Mouse (Mus musculus): Measurements from ENCODE around the gene Gtf2ird1. TPM values are rescaled to one million over a fixed set of nuclear protein-coding genes. Genes with fewer than 3 reads are reported as not detected.
"Not testable (repeated sequence)": the region's sequence is repeated elsewhere in the genome, so short reads cannot be mapped to it uniquely, and the experiment has no call there.

The Gtf2ird1 gene
- polyA plus RNA-seq, 1 experiment from 2014 or later: 50.9 TPM

DNA sequence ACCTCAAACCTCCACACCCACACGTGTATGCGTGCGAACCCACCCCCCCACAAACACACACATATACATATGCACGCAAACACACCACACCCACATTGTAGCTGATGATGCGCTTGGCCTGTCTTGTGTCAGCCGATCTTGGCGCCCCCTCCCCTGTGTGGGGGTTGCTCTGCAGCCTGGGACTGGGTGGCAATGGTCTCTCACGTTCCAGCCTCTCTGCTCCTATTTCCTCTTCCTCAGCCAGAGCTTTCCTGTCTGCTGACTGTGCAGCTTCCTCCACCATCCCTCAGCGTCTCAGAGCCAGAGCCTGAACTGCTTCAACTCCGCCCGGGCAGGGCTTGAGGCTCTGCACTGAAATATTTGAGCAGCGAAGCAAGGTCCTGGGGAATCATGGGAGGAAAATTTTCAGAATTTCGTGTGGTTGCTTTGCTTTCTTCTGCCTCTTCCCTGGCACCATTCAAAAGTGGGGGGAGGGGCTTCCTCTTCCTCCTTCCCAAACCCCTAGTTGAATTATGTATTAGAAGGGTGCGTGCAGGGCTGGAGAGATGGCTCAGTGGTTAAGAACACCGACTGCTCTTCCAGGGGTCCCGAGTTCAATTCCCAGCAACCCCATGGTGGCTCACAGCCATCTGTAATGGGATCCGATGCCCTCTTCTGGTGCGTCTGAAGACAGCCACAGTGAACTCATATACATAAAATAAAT is 113.9 kb downstream of the Gtf2ird1 start:
- H3K9me3 ChIP-seq (replicated peaks; ENCODE audit: control insufficient read depth, low read length): no peaks in the 10 kb centered on the region
- H3K9ac ChIP-seq (ENCODE audit: low read length): no peak overlapping the region
- ATAC-seq: no peak
- H3K4me1 ChIP-seq (ENCODE audit: control insufficient read depth, insufficient read depth, low read length): no peaks in the 10 kb centered on the region
- H3K36me3 ChIP-seq (ENCODE audit: control insufficient read depth, insufficient read depth, low read length): no peaks in the 10 kb centered on the region
- no peak overlapping the region for H3K27ac ChIP-seq (ENCODE audit: low read depth, low read length)
- no peak for DNase-seq (ENCODE audit: low spot score)
- H3K27me3 ChIP-seq (replicated peaks; ENCODE audit: control insufficient read depth, insufficient read depth, low read length): no peaks in the 10 kb centered on the region
- WGBS: 87% methylated on average over 18 of the region's 18 CpGs
- H3K4me2 ChIP-seq (ENCODE audit: low read length): no peak overlapping the region
- no peak overlapping the region for H3K4me3 ChIP-seq (ENCODE audit: low read depth, low read length)

DNA sequence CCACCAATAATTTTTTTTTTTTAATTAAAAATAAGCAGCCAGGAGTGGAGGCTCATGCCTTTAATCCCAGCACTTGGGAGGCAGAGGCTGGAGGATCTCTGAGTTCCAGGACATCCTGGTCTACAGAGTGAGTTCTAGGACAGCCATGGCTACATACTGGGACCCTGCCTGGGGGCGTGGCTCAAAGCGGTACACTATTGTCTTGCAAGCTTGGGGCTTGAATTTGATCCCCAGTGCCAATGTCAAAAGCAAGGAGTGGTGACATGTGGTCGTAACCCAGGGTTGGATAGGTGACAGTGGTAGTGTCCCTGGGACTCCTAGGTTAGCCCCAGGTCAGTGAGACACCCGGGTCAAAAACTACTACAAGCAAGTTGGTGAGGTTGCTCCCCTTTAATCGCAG is 114.8 kb downstream of the Gtf2ird1 start:
- no peak overlapping the region for H3K4me3 ChIP-seq (ENCODE audit: low read depth, low read length)
- no peaks in the 10 kb centered on the region for H3K9me3 ChIP-seq (replicated peaks; ENCODE audit: control insufficient read depth, low read length)
- H3K27ac ChIP-seq (ENCODE audit: low read depth, low read length): no peak overlapping the region
- ATAC-seq (no peak), DNase-seq (ENCODE audit: low spot score) (no peak)
- H3K4me2 ChIP-seq (ENCODE audit: low read length): no peak overlapping the region
- 92% methylated on average over 5 of the region's 5 CpGs for WGBS
- H3K4me1 ChIP-seq (ENCODE audit: control insufficient read depth, insufficient read depth, low read length): no peaks in the 10 kb centered on the region
- H3K9ac ChIP-seq (ENCODE audit: low read length): no peak overlapping the region
- H3K36me3 ChIP-seq (ENCODE audit: control insufficient read depth, insufficient read depth, low read length): no peaks in the 10 kb centered on the region
- H3K27me3 ChIP-seq (replicated peaks; ENCODE audit: control insufficient read depth, insufficient read depth, low read length): no peaks in the 10 kb centered on the region

DNA sequence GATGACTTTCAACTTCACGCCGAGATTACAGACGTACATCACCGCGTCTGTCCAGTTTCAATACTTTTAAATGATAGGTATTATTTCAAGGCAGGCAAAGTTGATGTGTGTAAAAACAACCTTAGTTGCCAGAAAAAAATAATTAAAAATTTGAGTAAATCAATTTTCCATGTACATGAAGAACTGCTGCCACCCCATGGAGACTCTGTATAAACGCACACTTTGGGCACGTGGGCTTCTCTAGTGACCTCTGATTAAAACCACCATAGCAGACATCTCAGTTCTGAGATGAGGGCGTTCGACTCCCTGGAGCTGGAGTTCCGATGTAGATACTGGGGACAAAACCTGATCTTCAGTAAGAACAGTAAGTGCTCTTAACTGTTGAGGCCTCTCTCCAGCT is 115.2 kb downstream of the Gtf2ird1 start:
- Histone ChIP-seq H3K4me1 (ENCODE audit: control insufficient read depth, insufficient read depth, low read length) (no peaks in the 10 kb centered on the region), H3K36me3 (ENCODE audit: control insufficient read depth, insufficient read depth, low read length) (no peaks in the 10 kb centered on the region), H3K27ac (ENCODE audit: low read depth, low read length) (no peak overlapping the region), H3K9me3 (replicated peaks; ENCODE audit: control insufficient read depth, low read length) (no peaks in the 10 kb centered on the region), H3K4me3 (ENCODE audit: low read depth, low read length) (no peak overlapping the region), H3K9ac (ENCODE audit: low read length) (no peak overlapping the region), H3K27me3 (replicated peaks; ENCODE audit: control insufficient read depth, insufficient read depth, low read length) (no peaks in the 10 kb centered on the region), H3K4me2 (ENCODE audit: low read length) (no peak overlapping the region)
- peak; percentile 66 for DNase-seq (ENCODE audit: low spot score)
- ATAC-seq: 0 out of 2 replicates have a peak, but pooled peaks have one; percentile 44
- WGBS: 71% methylated on average over 10 of the region's 10 CpGs

DNA sequence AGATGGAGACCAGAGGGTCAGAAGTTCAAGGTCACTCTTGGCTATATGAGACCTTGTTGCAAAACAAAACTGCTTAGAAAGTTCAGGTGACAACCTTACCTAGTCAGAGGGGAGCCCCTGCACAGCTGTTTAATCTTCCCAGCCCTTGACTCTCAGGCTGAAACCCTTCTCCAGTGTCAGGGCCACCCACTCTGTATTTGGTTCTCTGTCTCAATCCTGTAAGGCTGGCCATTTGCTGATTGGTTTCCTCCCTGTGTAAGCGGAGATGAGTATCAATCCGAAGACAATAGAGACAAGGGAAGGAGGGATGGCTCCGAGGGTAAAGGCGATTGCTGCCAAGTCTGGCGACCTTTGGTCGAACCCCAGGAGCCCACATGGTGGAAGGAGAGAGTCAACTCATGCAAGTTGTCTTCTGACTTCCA is 116.4 kb downstream of the Gtf2ird1 start:
- Histone ChIP-seq H3K4me3 (ENCODE audit: low read depth, low read length) (no peak overlapping the region), H3K27ac (ENCODE audit: low read depth, low read length) (no peak overlapping the region), H3K4me2 (ENCODE audit: low read length) (no peak overlapping the region), H3K4me1 (ENCODE audit: control insufficient read depth, insufficient read depth, low read length) (no peaks in the 10 kb centered on the region), H3K36me3 (ENCODE audit: control insufficient read depth, insufficient read depth, low read length) (no peaks in the 10 kb centered on the region), H3K9ac (ENCODE audit: low read length) (no peak overlapping the region), H3K9me3 (replicated peaks; ENCODE audit: control insufficient read depth, low read length) (no peaks in the 10 kb centered on the region), H3K27me3 (replicated peaks; ENCODE audit: control insufficient read depth, insufficient read depth, low read length) (no peaks in the 10 kb centered on the region)
- ATAC-seq (no peak), DNase-seq (ENCODE audit: low spot score) (no peak)
- 20% methylated on average over 6 of the region's 6 CpGs for WGBS

DNA sequence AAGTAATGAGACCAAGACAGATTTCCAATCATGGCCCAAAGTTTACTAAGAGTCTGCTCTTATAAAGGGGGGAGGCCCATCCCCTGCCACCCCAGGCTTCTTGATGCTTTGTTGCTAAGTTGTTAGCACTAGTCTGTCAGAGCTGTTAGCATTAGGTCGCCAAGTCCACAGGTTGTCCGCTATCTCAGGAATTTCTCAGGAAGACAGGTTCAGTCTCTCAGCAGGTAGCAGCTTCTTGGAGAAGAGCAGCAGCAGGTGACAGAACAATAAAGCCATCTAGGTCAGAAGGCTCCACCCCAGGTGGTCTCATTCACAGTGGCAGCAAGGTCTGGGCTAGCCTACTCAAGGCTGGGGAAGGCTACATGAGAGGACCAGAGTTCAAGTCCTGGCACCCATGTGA is 119.5 kb downstream of the Gtf2ird1 start:
- not testable (repeated sequence) for H3K9ac ChIP-seq (ENCODE audit: low read length); H3K9me3 ChIP-seq (replicated peaks; ENCODE audit: control insufficient read depth, low read length); DNase-seq (ENCODE audit: low spot score); H3K4me1 ChIP-seq (ENCODE audit: control insufficient read depth, insufficient read depth, low read length); H3K27ac ChIP-seq (ENCODE audit: low read depth, low read length); ATAC-seq; H3K4me2 ChIP-seq (ENCODE audit: low read length); H3K36me3 ChIP-seq (ENCODE audit: control insufficient read depth, insufficient read depth, low read length); H3K4me3 ChIP-seq (ENCODE audit: low read depth, low read length); H3K27me3 ChIP-seq (replicated peaks; ENCODE audit: control insufficient read depth, insufficient read depth, low read length)
- 80% methylated on average over 2 of the region's 2 CpGs for WGBS

DNA sequence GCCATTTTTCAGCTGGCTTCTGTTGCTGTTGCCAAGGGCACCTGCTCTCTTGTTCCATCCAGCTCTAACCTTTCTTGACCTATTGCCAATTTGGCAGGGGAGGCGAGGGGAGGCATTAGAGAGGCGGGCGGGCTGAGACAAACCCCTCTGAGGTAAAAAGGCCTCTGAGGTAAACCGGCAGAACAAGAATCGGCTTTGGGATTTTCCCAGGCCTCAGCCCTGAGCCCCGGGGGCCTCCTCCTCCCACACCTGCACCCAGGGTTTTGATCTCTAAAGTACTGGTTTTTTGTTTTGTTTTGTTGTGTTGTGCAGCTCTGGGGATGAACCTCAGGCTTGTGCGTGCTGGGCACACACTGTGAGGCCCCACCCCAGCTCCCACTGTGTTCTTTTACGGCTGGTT is 123.8 kb downstream of the Gtf2ird1 start:
- Histone ChIP-seq H3K27me3 (replicated peaks; ENCODE audit: control insufficient read depth, insufficient read depth, low read length) (no peaks in the 10 kb centered on the region), H3K27ac (ENCODE audit: low read depth, low read length) (no peak overlapping the region), H3K4me3 (ENCODE audit: low read depth, low read length) (no peak overlapping the region), H3K4me2 (ENCODE audit: low read length) (no peak overlapping the region), H3K9me3 (replicated peaks; ENCODE audit: control insufficient read depth, low read length) (no peaks in the 10 kb centered on the region), H3K36me3 (ENCODE audit: control insufficient read depth, insufficient read depth, low read length) (no peaks in the 10 kb centered on the region), H3K9ac (ENCODE audit: low read length) (no peak overlapping the region), H3K4me1 (ENCODE audit: control insufficient read depth, insufficient read depth, low read length) (no peaks in the 10 kb centered on the region)
- DNase-seq (ENCODE audit: low spot score) (peak; percentile 39), ATAC-seq (no peak)
- WGBS: 18% methylated on average over 8 of the region's 8 CpGs

DNA sequence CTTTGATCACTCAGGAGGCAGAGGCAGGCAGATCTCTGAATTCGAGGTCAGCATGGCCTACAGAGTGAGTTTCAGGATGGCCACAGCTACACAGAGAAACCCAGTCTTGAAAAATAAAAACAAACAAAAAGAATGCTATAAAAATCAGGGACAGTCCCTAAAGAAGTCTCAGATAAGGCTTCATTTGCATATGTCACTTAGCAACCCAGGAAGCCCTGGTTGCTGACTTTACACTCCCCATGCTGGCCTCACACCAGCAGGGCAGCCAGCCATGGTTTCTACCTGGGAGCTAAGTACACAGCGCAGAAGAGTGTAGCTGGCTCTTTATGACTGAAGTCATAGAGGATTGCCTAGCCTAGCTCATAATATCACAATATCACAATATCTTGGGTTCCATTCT is 126.4 kb downstream of the Gtf2ird1 start:
- no peaks in the 10 kb centered on the region for H3K9me3 ChIP-seq (replicated peaks; ENCODE audit: control insufficient read depth, low read length)
- no peaks in the 10 kb centered on the region for H3K36me3 ChIP-seq (ENCODE audit: control insufficient read depth, insufficient read depth, low read length)
- H3K27me3 ChIP-seq (replicated peaks; ENCODE audit: control insufficient read depth, insufficient read depth, low read length): no peaks in the 10 kb centered on the region
- no peak overlapping the region for H3K4me2 ChIP-seq (ENCODE audit: low read length)
- ATAC-seq (no peak), DNase-seq (ENCODE audit: low spot score) (no peak)
- WGBS: 83% methylated on average over 2 of the region's 2 CpGs
- no peak overlapping the region for H3K27ac ChIP-seq (ENCODE audit: low read depth, low read length)
- no peak overlapping the region for H3K4me3 ChIP-seq (ENCODE audit: low read depth, low read length)
- no peak overlapping the region for H3K9ac ChIP-seq (ENCODE audit: low read length)
- no peaks in the 10 kb centered on the region for H3K4me1 ChIP-seq (ENCODE audit: control insufficient read depth, insufficient read depth, low read length)

DNA sequence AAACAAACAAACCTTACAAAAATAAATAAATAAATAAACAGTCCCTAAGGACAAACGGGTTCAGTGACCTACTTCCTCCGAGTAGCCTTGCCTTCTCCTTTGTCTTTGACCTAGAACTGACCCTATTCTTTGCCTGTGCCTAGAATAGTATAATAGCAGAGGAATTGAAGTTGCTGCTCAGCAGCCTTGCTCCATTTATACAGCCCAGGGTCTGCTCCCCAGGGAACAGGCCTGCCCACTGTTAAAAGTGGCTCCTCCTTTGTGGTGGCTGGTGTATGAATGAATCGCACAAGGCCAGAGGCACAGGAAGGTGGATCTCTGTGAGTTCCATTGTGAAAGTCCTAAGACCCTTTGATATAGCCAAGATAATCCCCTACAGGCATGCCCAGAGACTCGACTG is 127.2 kb downstream of the Gtf2ird1 start:
- H3K4me2 ChIP-seq (ENCODE audit: low read length): no peak overlapping the region
- no peak overlapping the region for H3K4me3 ChIP-seq (ENCODE audit: low read depth, low read length)
- 11% methylated on average over 4 of the region's 4 CpGs for WGBS
- H3K9ac ChIP-seq (ENCODE audit: low read length): no peak overlapping the region
- no peaks in the 10 kb centered on the region for H3K4me1 ChIP-seq (ENCODE audit: control insufficient read depth, insufficient read depth, low read length)
- no peaks in the 10 kb centered on the region for H3K9me3 ChIP-seq (replicated peaks; ENCODE audit: control insufficient read depth, low read length)
- no peak for ATAC-seq
- no peaks in the 10 kb centered on the region for H3K27me3 ChIP-seq (replicated peaks; ENCODE audit: control insufficient read depth, insufficient read depth, low read length)
- no peak overlapping the region for H3K27ac ChIP-seq (ENCODE audit: low read depth, low read length)
- no peak for DNase-seq (ENCODE audit: low spot score)
- H3K36me3 ChIP-seq (ENCODE audit: control insufficient read depth, insufficient read depth, low read length): no peaks in the 10 kb centered on the region

DNA sequence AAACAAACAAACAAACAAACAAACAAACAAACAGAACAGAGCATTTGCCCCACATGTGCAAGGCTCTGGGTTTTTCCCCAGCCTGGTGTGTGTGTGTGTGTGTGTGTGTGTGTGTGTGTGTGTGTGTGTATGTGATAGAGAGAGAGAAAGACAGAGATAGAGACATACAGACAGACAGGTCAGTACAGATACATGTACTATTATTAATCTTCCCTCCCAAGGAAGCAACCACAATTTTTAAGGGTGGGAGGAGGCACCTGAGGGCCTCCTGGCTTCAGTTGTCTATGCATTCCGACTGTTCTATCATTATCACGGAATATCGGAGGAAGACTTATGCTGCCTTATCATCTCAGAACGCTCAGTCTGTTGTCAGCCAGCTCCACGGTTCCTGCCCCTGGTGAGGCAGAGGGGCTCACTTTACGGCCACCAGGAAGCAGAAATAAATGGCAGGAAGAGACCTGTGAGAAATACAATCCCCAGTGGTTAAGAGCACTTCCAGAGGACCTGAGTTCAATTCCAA is 128.0 kb downstream of the Gtf2ird1 start:
- DNase-seq (ENCODE audit: low spot score): no peak
- Histone ChIP-seq H3K4me3 (ENCODE audit: low read depth, low read length) (no peak overlapping the region), H3K27me3 (replicated peaks; ENCODE audit: control insufficient read depth, insufficient read depth, low read length) (no peaks in the 10 kb centered on the region), H3K9me3 (replicated peaks; ENCODE audit: control insufficient read depth, low read length) (no peaks in the 10 kb centered on the region), H3K9ac (ENCODE audit: low read length) (no peak overlapping the region), H3K4me2 (ENCODE audit: low read length) (no peak overlapping the region), H3K27ac (ENCODE audit: low read depth, low read length) (no peak overlapping the region), H3K4me1 (ENCODE audit: control insufficient read depth, insufficient read depth, low read length) (no peaks in the 10 kb centered on the region), H3K36me3 (ENCODE audit: control insufficient read depth, insufficient read depth, low read length) (no peaks in the 10 kb centered on the region)
- ATAC-seq: no peak
- WGBS: 92% methylated on average over 6 of the region's 6 CpGs

Measured in forebrain, embryonic 14.5 days (tissue).